Mouse (Mus musculus) gastrocnemius, postnatal 14 days (tissue): ENCODE results near the gene Pde4d. TPM values are rescaled to one million over a fixed set of nuclear protein-coding genes. Genes with fewer than 3 reads are reported as not detected.

ENCODE experiments used
- DNase-seq: peaks from one replicate; pipeline ENCODE4 v3.0.0; 2021; ENCODE audit warnings: mixed read lengths
- intact Hi-C: fragments of 180-260 bp; cut with DNase I; formaldehyde crosslinking; loops from one replicate; pipeline ENCODE4 v1.15.1; 2025; ENCODE audit warnings: low total_unique reads
- total RNA-seq, 2 experiments: library from RNA; stranded (reverse); gene quantifications; 2 replicates each; pipeline ENCODE4 v1.2.3; 2021

The Pde4d gene
- total RNA-seq, 2 experiments from 2014 or later = 91.2 to 126 TPM

DNA sequence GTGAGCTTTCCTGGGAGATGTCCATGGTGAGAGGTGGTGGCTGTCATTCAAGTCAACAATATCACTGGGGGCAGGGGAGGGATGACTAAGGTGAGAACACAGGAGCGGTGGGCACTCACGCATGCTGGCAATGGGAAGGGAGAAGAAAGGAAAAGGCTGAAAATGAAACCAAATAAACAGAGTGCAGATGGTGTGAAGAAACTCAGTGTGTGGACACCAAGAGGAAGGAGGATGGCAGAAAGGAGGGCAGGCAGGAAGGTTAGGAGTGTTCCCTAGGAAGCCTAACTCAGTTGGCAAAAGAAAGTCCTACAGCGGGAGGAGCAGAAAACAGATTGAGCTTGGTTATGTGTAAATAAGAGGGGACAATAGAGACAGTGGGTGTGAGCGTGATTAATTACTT, 1107.1 kb downstream of the Pde4d start:
- intact Hi-C loops = no loop called here
- no peak for DNase-seq

DNA sequence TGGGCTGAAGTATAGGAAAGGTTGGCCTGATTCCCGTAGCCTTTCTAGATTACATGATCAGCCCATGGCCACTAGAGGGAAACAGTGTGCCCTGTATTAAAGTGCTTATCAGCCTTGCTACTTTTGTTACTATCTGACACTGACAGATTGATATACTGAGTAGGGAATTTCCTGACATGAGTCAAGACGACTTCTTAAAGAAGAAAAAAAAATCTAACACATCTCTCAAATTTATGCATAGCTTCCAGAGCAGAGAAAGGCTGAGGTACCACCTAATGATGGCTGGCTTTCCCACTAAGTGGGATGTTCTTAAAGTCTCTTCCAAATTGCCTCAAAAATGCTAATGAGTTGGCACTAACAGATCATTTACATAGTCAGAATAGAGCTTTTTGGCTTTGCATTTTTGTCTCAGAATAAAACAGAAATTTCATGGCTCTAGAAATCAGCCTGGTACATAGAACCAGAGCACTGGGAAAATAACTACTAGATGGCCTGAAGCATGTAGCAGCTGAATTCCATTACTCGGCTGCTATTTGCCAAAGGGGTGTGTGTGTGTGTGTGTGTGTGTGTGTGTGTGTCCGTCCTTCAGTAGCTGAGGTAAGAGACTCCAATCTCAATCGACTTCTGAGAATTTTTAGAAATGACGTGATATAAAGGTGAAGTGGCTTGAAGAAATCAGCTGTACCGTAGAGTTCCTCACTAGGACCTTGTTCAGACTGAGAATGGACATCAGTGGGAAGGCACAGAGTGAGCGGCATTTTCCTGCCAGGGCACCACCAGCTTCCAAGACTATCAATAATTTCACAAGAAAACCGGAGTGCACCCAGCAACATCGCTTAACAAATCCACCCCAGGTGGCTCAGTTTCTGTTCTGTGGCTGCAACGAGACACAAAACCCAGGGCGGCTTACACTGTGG, 1108.9 kb downstream of the Pde4d start:
- DNase-seq = no peak
- intact Hi-C loops = no loop called here

GRCm38 (mm10) chr13:109560261-109560660, 1110.5 kb downstream of the Pde4d start:
- no peak for DNase-seq
- intact Hi-C loops = loop anchor here (5.0 kb wide), 1 partner anchor 47 kb away; no protein-coding TSS in a partner anchor

- intact Hi-C loops = no loop called here
- DNase-seq = no peak
Measured at GRCm38 (mm10) chr13:109568638-109569468, 1119.1 kb downstream of the Pde4d start.

DNA sequence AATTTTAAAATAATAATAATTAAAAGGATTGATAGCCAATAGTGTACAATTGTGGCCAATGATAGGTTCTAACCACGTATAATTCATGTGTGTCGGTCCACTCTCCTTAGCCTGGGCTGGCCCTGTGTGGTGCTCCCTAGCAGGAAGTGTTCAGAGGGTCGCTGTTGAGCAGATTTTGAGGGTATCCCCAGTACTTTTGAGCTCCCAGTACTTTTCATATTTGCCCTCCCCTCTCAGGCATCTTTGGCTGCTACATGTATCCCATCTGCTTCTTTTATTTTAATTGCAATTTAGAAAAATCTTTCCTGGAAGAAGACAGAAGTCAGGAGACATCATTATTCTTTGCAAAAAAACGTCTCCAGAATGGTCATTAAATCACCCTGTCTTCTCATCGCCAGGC, 1119.7 kb downstream of the Pde4d start:
- intact Hi-C loops = no loop called here

GRCm38 (mm10) chr13:109576725-109577124, 1127.0 kb downstream of the Pde4d start:
- intact Hi-C loops = no loop called here

More for the DNA sequence above, 1119.7 kb downstream of the Pde4d start:
- no peak for DNase-seq

GRCm38 (mm10) chr13:109577454-109577853, 1127.7 kb downstream of the Pde4d start:
- intact Hi-C loops = no loop called here
- DNase-seq = no peak

More at GRCm38 (mm10) chr13:109576725-109577124, 1127.0 kb downstream of the Pde4d start:
- no peak for DNase-seq

DNA sequence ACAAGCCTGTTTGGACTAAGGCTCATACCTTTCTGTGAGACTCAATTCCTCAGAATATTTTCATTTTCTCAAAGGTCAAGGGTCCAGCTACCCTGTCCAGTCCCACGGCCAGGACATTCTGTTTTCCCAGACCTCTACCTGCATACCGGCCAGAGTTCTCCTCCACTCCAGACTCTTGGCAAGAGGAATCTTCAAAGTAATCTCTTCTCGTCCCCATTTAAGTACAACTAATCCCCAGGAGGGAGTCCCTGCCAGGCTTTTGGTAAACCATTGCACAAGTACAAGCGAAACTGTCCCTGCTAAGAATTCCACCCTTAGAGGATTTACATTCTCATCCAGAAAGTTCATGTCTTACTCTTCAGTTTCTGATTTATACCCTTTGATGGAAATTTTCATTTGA, 1128.2 kb downstream of the Pde4d start:
- peak; percentile 24 for DNase-seq
- intact Hi-C loops = no loop called here

GRCm38 (mm10) chr13:109581284-109582070, 1131.7 kb downstream of the Pde4d start:
- intact Hi-C loops = no loop called here
- no peak for DNase-seq

DNA sequence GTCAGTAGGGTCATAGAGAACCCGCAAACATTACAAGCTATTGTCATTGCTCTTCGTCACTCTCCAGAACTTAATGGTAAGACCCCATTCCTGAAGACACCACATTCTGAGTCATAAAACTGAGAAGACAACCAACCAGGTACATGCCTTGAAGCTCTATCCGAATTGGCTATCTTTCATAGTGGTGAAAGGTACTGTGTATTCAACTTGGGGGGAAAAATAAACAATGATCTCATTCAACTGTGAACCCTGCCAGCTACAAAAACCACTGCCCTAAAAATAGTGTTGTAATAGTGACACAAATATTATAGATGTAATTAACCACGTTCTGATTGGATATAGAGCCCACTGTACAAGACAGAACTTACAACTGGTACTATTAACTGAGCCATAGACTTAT, 1140.3 kb downstream of the Pde4d start:
- no peak for DNase-seq
- intact Hi-C loops = no loop called here

- intact Hi-C loops = no loop called here
- DNase-seq = no peak
Measured at GRCm38 (mm10) chr13:109592192-109592797, 1142.5 kb downstream of the Pde4d start.

DNA sequence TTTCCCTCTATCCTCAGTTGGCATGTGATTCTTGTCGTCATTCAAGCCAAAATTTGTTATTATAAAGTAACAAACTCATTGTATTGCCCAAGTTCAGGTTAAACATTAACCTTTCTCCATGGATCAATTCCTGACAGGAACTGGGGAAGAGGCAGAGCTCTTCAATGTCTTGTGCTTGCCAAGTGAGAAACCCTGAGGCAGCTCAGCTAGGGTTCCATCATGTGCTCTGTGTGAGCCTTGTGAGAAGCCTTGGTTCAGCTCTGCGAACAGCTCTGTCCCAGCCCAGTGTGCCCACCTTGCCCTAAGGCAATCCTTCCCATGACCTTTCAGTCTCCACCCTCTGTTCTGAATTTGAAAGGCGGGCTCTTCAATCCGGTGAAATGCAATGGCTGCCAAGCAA, 1150.0 kb downstream of the Pde4d start:
- intact Hi-C loops = no loop called here
- no peak for DNase-seq

DNA sequence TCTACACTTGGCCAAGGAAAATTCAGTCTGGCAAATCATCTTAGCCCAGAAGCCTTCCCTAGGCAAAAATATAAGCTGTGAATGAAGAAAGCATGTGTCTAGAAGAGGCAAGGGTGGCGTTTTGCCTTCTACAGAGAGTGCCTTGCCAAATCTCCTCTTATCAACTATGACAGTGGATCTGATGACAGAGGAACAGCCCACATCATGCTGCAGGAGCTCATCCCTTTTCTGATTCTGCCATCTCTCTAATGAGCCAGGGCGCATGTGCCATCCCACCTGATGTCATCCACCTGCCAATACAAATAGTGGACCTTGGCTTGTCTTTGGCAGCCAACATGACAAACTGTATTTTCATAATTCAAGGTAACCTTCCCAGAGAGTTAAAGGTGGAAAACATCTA, 1154.3 kb downstream of the Pde4d start:
- DNase-seq = no peak
- intact Hi-C loops = no loop called here

DNA sequence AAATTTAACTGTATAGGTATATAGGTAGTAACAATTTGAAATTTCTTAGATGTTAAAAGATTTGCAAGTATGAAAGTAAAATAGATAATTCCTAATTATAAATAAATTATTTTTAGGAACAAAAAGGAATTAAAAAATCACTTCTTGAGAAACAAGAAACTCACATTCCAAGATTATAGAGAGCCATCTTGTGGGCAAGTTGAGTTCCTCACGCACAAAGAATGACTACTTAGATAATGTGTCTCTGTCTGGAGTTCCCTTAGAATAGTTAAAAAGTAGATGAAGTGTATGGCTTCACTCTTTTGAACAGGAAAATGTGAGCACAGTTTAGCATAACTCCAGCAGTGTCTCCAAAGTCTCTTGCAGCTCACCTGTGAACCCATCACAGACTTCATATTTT, 1155.4 kb downstream of the Pde4d start:
- intact Hi-C loops = loop anchor here (5.0 kb wide), 1 partner anchor 43 kb away; no protein-coding TSS in a partner anchor
- no peak for DNase-seq

DNA sequence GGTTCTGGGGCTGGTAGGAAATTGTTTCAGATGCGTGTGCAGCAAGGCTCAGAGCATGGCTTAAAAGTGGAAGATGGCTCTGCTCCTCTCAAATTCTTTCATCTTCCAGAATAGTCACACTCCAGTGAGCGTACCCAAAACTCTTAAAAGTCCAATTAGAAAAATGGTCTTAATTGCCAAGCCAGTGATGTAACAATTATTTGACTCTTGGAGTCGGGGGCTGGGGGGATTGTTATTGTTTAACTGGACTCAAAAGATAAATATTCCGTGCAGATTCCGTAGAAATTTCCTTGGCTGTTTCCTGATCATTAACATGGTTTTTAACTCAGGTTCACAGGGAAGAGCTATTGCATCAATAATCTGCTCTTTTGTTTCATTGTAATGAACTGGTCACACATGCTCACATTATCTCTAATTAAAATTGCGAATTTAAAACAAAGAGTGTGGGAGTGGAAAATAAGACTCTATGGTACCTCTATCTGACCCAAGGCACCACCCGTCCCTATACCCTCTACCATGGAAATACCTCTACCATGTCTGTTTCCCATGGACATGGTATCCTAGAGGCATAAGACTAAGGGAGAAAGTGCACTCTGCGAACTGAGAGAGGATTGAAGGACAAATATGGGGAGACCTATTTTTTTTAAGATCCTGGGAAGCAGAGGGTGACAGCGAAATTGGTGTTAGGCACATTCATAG, 1159.5 kb downstream of the Pde4d start:
- DNase-seq = no peak
- intact Hi-C loops = loop anchor here (5.0 kb wide), 1 partner anchor 47 kb away; no protein-coding TSS in a partner anchor

- DNase-seq = peak; percentile 28
- intact Hi-C loops = loop anchor here (5.0 kb wide), 1 partner anchor 47 kb away; no protein-coding TSS in a partner anchor
Measured at GRCm38 (mm10) chr13:109609805-109610187, 1160.0 kb downstream of the Pde4d start.

DNA sequence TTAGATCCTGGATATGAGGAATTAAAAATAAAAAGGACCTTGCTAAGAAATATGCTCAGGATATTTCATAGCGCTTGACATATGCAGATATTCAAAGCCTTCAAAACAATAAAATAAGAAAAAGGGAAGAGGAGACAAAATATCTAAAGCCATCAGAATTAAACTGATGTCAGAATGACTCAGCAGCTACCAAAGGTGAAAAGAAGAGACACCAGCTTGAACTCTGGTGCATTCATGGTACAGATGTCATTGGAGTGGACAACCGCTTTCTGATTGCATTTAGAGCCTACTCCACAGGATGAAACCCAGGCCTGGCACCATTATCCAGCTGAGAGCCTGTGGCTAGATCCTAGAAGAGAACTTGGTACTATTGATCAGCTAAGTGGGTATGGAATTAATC, 1161.0 kb downstream of the Pde4d start:
- intact Hi-C loops = no loop called here

GRCm38 (mm10) chr13:109615213-109615784, 1165.6 kb downstream of the Pde4d start:
- intact Hi-C loops = loop anchor here (5.0 kb wide), 1 partner anchor 122 kb away; no protein-coding TSS in a partner anchor
- DNase-seq = no peak

More for the DNA sequence above, 1161.0 kb downstream of the Pde4d start:
- no peak for DNase-seq
